Mouse (Mus musculus): ENCODE results near the gene Pdcl2. TPM values are rescaled to one million over a fixed set of nuclear protein-coding genes. Genes with fewer than 3 reads are reported as not detected.
A peak's percentile ranks its signal among the peaks of the same experiment; 100 is the strongest.

Pdcl2 gene
- total RNA-seq (2014; rRNA removed) (not detected in 2 replicates), polyA plus RNA-seq (2015; fragmentation: Nextera tagmentation; extraction: Ambion mirVana) (not detected in 2 replicates)

GRCm38 (mm10) chr5:76330953-76331352 lies at the start of gene Pdcl2:
Gene Pdcl2 (minus strand): TSS chr5:76331156.
- no peak within 1 kb of the TSS for H3K9ac ChIP-seq (replicated peaks; ENCODE audit: low read length, poor library complexity, severe bottlenecking)
- no peak within 1 kb of the TSS for H3K27ac ChIP-seq (ENCODE audit: low read depth, low read length)
- TF ChIP-seq CTCF (IDR thresholded peaks at IDR 0.05) = no peak
- no peaks in the 10 kb centered on the region for H3K36me3 ChIP-seq (ENCODE audit: insufficient read depth, low read length)
- ATAC-seq (ENCODE audit: low FRiP score) (no peak), DNase-seq (ENCODE audit: low spot score) (no peak)
- H3K4me2 ChIP-seq (ENCODE audit: low read depth, low read length, poor library complexity, severe bottlenecking) = no peak within 1 kb of the TSS
- no peak within 1 kb of the TSS for H3K4me3 ChIP-seq (ENCODE audit: low read depth, low read length)
- no peaks in the 10 kb centered on the region for H3K9me3 ChIP-seq (ENCODE audit: low read length)
- no peaks in the 10 kb centered on the region for H3K27me3 ChIP-seq (ENCODE audit: insufficient read depth, low read length)
- WGBS = 92% methylated on average over 7 of the region's 7 CpGs
- no peaks in the 10 kb centered on the region for H3K4me1 ChIP-seq (ENCODE audit: insufficient read depth, low read length)

- Histone ChIP-seq H3K9me3 (ENCODE audit: low read length) (no peaks in the 10 kb centered on the region), H3K9ac (replicated peaks; ENCODE audit: low read length, poor library complexity, severe bottlenecking) (no peak overlapping the region), H3K36me3 (ENCODE audit: insufficient read depth, low read length) (no peaks in the 10 kb centered on the region), H3K4me3 (ENCODE audit: low read depth, low read length) (no peak overlapping the region), H3K27ac (ENCODE audit: low read depth, low read length) (no peak overlapping the region), H3K4me2 (ENCODE audit: low read depth, low read length, poor library complexity, severe bottlenecking) (no peak overlapping the region), H3K27me3 (ENCODE audit: insufficient read depth, low read length) (no peaks in the 10 kb centered on the region), H3K4me1 (ENCODE audit: insufficient read depth, low read length) (no peaks in the 10 kb centered on the region)
- no peak for TF ChIP-seq CTCF (IDR thresholded peaks at IDR 0.05)
- ATAC-seq (ENCODE audit: low FRiP score) = no peak
- WGBS = 42% methylated on average over 3 of the region's 3 CpGs
- no peak for DNase-seq (ENCODE audit: low spot score)
These were observed 48.3 kb upstream of the Pdcl2 start for GRCm38 (mm10) chr5:76379216-76379615.

GRCm38 (mm10) chr5:76369215-76369840 lies 38.4 kb upstream of the Pdcl2 start:
- WGBS = 87% methylated on average over 8 of the region's 8 CpGs
- no peak for TF ChIP-seq CTCF (IDR thresholded peaks at IDR 0.05)

GRCm38 (mm10) chr5:76365406-76365805 lies 34.5 kb upstream of the Pdcl2 start:
- 48% methylated on average over 5 of the region's 5 CpGs for WGBS
- H3K4me2 ChIP-seq (ENCODE audit: low read depth, low read length, poor library complexity, severe bottlenecking) = no peak overlapping the region
- DNase-seq (ENCODE audit: low spot score) (no peak), ATAC-seq (ENCODE audit: low FRiP score) (no peak)
- TF ChIP-seq CTCF (IDR thresholded peaks at IDR 0.05) = no peak
- no peak overlapping the region for H3K27ac ChIP-seq (ENCODE audit: low read depth, low read length)
- H3K9me3 ChIP-seq (ENCODE audit: low read length) = no peaks in the 10 kb centered on the region
- no peak overlapping the region for H3K9ac ChIP-seq (replicated peaks; ENCODE audit: low read length, poor library complexity, severe bottlenecking)
- no peak overlapping the region for H3K4me3 ChIP-seq (ENCODE audit: low read depth, low read length)
- H3K4me1 ChIP-seq (ENCODE audit: insufficient read depth, low read length) = 0 out of 2 replicates have a peak, but pooled peaks cover 2% of the 10 kb centered on the region
- peaks cover 10% of the 10 kb centered on the region; the same call in 1 of the 2 replicates for H3K27me3 ChIP-seq (ENCODE audit: insufficient read depth, low read length)
- H3K36me3 ChIP-seq (ENCODE audit: insufficient read depth, low read length) = no peaks in the 10 kb centered on the region

More at GRCm38 (mm10) chr5:76369215-76369840, 38.4 kb upstream of the Pdcl2 start:
- no peak for ATAC-seq (ENCODE audit: low FRiP score)
- Histone ChIP-seq H3K9me3 (ENCODE audit: low read length) (no peaks in the 10 kb centered on the region), H3K4me1 (ENCODE audit: insufficient read depth, low read length) (no peaks in the 10 kb centered on the region), H3K4me2 (ENCODE audit: low read depth, low read length, poor library complexity, severe bottlenecking) (no peak overlapping the region), H3K27ac (ENCODE audit: low read depth, low read length) (no peak overlapping the region), H3K4me3 (ENCODE audit: low read depth, low read length) (no peak overlapping the region), H3K9ac (replicated peaks; ENCODE audit: low read length, poor library complexity, severe bottlenecking) (no peak overlapping the region), H3K36me3 (ENCODE audit: insufficient read depth, low read length) (no peaks in the 10 kb centered on the region), H3K27me3 (ENCODE audit: insufficient read depth, low read length) (no peaks in the 10 kb centered on the region)
- DNase-seq (ENCODE audit: low spot score) = no peak

- H3K9ac ChIP-seq (replicated peaks; ENCODE audit: low read length, poor library complexity, severe bottlenecking) = peak within 1 kb of the TSS; percentile 29
- TF ChIP-seq CTCF (IDR thresholded peaks at IDR 0.05) = no peak
- no peak within 1 kb of the TSS for H3K27ac ChIP-seq (ENCODE audit: low read depth, low read length)
- H3K9me3 ChIP-seq (ENCODE audit: low read length) = no peaks in the 10 kb centered on the region
- peak within 1 kb of the TSS; percentile 40 for H3K4me3 ChIP-seq (ENCODE audit: low read depth, low read length)
- 0 out of 2 replicates have a peak, but pooled peaks cover 2% of the 10 kb centered on the region for H3K4me1 ChIP-seq (ENCODE audit: insufficient read depth, low read length)
- DNase-seq (ENCODE audit: low spot score) (no peak), ATAC-seq (ENCODE audit: low FRiP score) (no peak)
- H3K36me3 ChIP-seq (ENCODE audit: insufficient read depth, low read length) = no peaks in the 10 kb centered on the region
- peak within 1 kb of the TSS; percentile 80 for H3K4me2 ChIP-seq (ENCODE audit: low read depth, low read length, poor library complexity, severe bottlenecking)
- peaks cover 10% of the 10 kb centered on the region; the same call in 1 of the 2 replicates for H3K27me3 ChIP-seq (ENCODE audit: insufficient read depth, low read length)
- WGBS = 2% methylated on average over 35 of the region's 35 CpGs
These were observed 32.6 kb upstream of the Pdcl2 start, which contains the start of gene Nmu for GRCm38 (mm10) chr5:76363453-76364104. Gene Nmu (minus strand): TSS chr5:76363788.

GRCm38 (mm10) chr5:76360786-76361185 lies 29.8 kb upstream of the Pdcl2 start:
- WGBS = 79% methylated on average over 4 of the region's 4 CpGs
- Histone ChIP-seq H3K36me3 (ENCODE audit: insufficient read depth, low read length) (no peaks in the 10 kb centered on the region), H3K27ac (ENCODE audit: low read depth, low read length) (no peak overlapping the region), H3K9ac (replicated peaks; ENCODE audit: low read length, poor library complexity, severe bottlenecking) (no peak overlapping the region), H3K4me3 (ENCODE audit: low read depth, low read length) (no peak overlapping the region), H3K4me2 (ENCODE audit: low read depth, low read length, poor library complexity, severe bottlenecking) (no peak overlapping the region), H3K27me3 (ENCODE audit: insufficient read depth, low read length) (peaks cover 10% of the 10 kb centered on the region; the same call in 1 of the 2 replicates), H3K9me3 (ENCODE audit: low read length) (no peaks in the 10 kb centered on the region), H3K4me1 (ENCODE audit: insufficient read depth, low read length) (0 out of 2 replicates have a peak, but pooled peaks cover 2% of the 10 kb centered on the region)
- no peak for ATAC-seq (ENCODE audit: low FRiP score)
- no peak for DNase-seq (ENCODE audit: low spot score)
- no peak for TF ChIP-seq CTCF (IDR thresholded peaks at IDR 0.05)

All from midbrain, postnatal 0 days (tissue).